Mouse (Mus musculus): Measurements from ENCODE around the gene Pxmp2. TPM values are rescaled to one million over a fixed set of nuclear protein-coding genes. Genes with fewer than 3 reads are reported as not detected.

Gene Pxmp2
- polyA plus RNA-seq, 1 experiment from 2014 or later, result 12.8 TPM

- peak overlapping the region; percentile 89 for H3K4me3 ChIP-seq
- H3K4me2 ChIP-seq, result peak overlapping the region; percentile 76
- H3K9ac ChIP-seq, result peak overlapping the region; percentile 91
- H3K4me1 ChIP-seq, result peaks cover 14% of the 10 kb centered on the region
- H3K36me3 ChIP-seq, result peaks cover 17% of the 10 kb centered on the region; the same call in 1 of the 2 replicates
- 3% methylated on average over 8 of the region's 8 CpGs for WGBS
- no peaks in the 10 kb centered on the region for H3K27me3 ChIP-seq
- H3K27ac ChIP-seq, result peak overlapping the region; percentile 97
- no peaks in the 10 kb centered on the region for H3K9me3 ChIP-seq
- no peak for ATAC-seq (ENCODE audit: borderline replicate concordance, extremely low read depth, low FRiP score, low TSS enrichment)
Measured at GRCm38 (mm10) chr5:110230401-110230779, 55.6 kb downstream of the Pxmp2 start.

- H3K27me3 ChIP-seq, result no peaks in the 10 kb centered on the region
- no peak for ATAC-seq (ENCODE audit: borderline replicate concordance, extremely low read depth, low FRiP score, low TSS enrichment)
- H3K36me3 ChIP-seq, result peaks cover 22% of the 10 kb centered on the region
- H3K9me3 ChIP-seq, result no peaks in the 10 kb centered on the region
- H3K4me3 ChIP-seq, result no peak overlapping the region
- 40% methylated on average over 1 of the region's 1 CpGs for WGBS
- H3K4me2 ChIP-seq, result no peak overlapping the region
- H3K9ac ChIP-seq, result no peak overlapping the region
- H3K27ac ChIP-seq, result no peak overlapping the region
- peaks cover 14% of the 10 kb centered on the region for H3K4me1 ChIP-seq
Measured at GRCm38 (mm10) chr5:110227336-110227883, 58.6 kb downstream of the Pxmp2 start.

- peaks cover 3% of the 10 kb centered on the region; the same call in 1 of the 2 replicates for H3K4me1 ChIP-seq
- 89% methylated on average over 3 of the region's 3 CpGs for WGBS
- peaks cover 45% of the 10 kb centered on the region for H3K36me3 ChIP-seq
- no peaks in the 10 kb centered on the region for H3K9me3 ChIP-seq
- H3K27ac ChIP-seq, result no peak overlapping the region
- H3K27me3 ChIP-seq, result no peaks in the 10 kb centered on the region
- no peak overlapping the region for H3K4me2 ChIP-seq
- H3K9ac ChIP-seq, result no peak overlapping the region
- no peak for ATAC-seq (ENCODE audit: borderline replicate concordance, extremely low read depth, low FRiP score, low TSS enrichment)
- H3K4me3 ChIP-seq, result no peak overlapping the region
Measured at GRCm38 (mm10) chr5:110225056-110225455, 60.9 kb downstream of the Pxmp2 start.

Other genes with a start within 250 kb of the Pxmp2 start
- 2.6 and 2.9 TPM in 2 replicates for gene Gm17655, start 213.7 kb downstream of the Pxmp2 start, polyA plus RNA-seq (2015; fragmentation: Nextera tagmentation; extraction: Ambion mirVana)
- gene Gm35315, start 191.8 kb downstream of the Pxmp2 start, polyA plus RNA-seq (2015; fragmentation: Nextera tagmentation; extraction: Ambion mirVana), result 2.3 and 2.5 TPM in 2 replicates
- gene Plcxd1, start 186.2 kb downstream of the Pxmp2 start, polyA plus RNA-seq (2015; fragmentation: Nextera tagmentation; extraction: Ambion mirVana), result 3.5 and 4.2 TPM in 2 replicates
- 37.5 and 37.6 TPM in 2 replicates for gene Gtpbp6, start 178.0 kb downstream of the Pxmp2 start, polyA plus RNA-seq (2015; fragmentation: Nextera tagmentation; extraction: Ambion mirVana)
- 4.3 and 5.8 TPM in 2 replicates for gene Zfp605, start 176.1 kb downstream of the Pxmp2 start, polyA plus RNA-seq (2015; fragmentation: Nextera tagmentation; extraction: Ambion mirVana)
- 39.5 and 41.7 TPM in 2 replicates for gene Chfr, start 150.3 kb downstream of the Pxmp2 start, polyA plus RNA-seq (2015; fragmentation: Nextera tagmentation; extraction: Ambion mirVana)
- gene Golga3, start 109.5 kb downstream of the Pxmp2 start, polyA plus RNA-seq (2015; fragmentation: Nextera tagmentation; extraction: Ambion mirVana), result 18.0 and 22.0 TPM in 2 replicates
- 26.6 and 29.2 TPM in 2 replicates for gene Ankle2, start 55.2 kb downstream of the Pxmp2 start, polyA plus RNA-seq (2015; fragmentation: Nextera tagmentation; extraction: Ambion mirVana)
- gene Pgam5, start 16.3 kb downstream of the Pxmp2 start, polyA plus RNA-seq (2015; fragmentation: Nextera tagmentation; extraction: Ambion mirVana), result 57.5 and 57.9 TPM in 2 replicates
- gene Pole, start 120 bp upstream of the Pxmp2 start, polyA plus RNA-seq (2015; fragmentation: Nextera tagmentation; extraction: Ambion mirVana), result 35.2 and 36.0 TPM in 2 replicates
- gene P2rx2, start 57.0 kb upstream of the Pxmp2 start, polyA plus RNA-seq (2015; fragmentation: Nextera tagmentation; extraction: Ambion mirVana), result 13.9 and 15.1 TPM in 2 replicates
- gene Lrcol1, start 58.5 kb upstream of the Pxmp2 start, polyA plus RNA-seq (2015; fragmentation: Nextera tagmentation; extraction: Ambion mirVana), result 1.9 and 2.8 TPM in 2 replicates
- 10.6 and 12.7 TPM in 2 replicates for gene Fbrsl1, start 162.3 kb upstream of the Pxmp2 start, polyA plus RNA-seq (2015; fragmentation: Nextera tagmentation; extraction: Ambion mirVana)

Data from lung, embryonic 15.5 days (tissue).